Mouse (Mus musculus) hematopoietic stem cell, adult 5-6 weeks (primary cell): ENCODE measurements around the gene Ehmt2. TPM values are rescaled to one million over a fixed set of nuclear protein-coding genes. Genes with fewer than 3 reads are reported as not detected.

Experiments
- ATAC-seq, 2 experiments: fragments of 125-278 bp in 1 of 2; replicated peaks in 1 of 2; 2 replicates each; pipeline ENCODE4 v1.8.0; 2016 to 2017; ENCODE audit warnings: inconsistent platforms in 2 of 2, mild to moderate bottlenecking in 2 of 2, moderate number of reproducible peaks in 2 of 2, low read depth in 1 of 2, moderate TSS enrichment in 1 of 2; ENCODE audit not compliant: low FRiP score in 2 of 2, poor library complexity in 2 of 2, severe bottlenecking in 2 of 2, insufficient read depth in 1 of 2, low TSS enrichment in 1 of 2
- total RNA-seq: library from RNA; stranded (forward); fragments of 172-1452, 232-1000 nt; gene quantifications from 2 replicates; pipeline ENCODE4 v1.2.3, GENCODE M21; 2017

Ehmt2 gene
- total RNA-seq: 106 and 109 TPM in 2 replicates

- peak in 1 of 2 experiments; percentile 37; a peak in 2 of 4 replicates for ATAC-seq
Observed at GRCm38 (mm10) chr17:34898160-34898586, at the start of gene Ehmt2, which contains the start of gene C2. TSS of gene Ehmt2 (plus strand) at chr17:34898469. TSS of gene C2 (minus strand) at chr17:34898265.

GRCm38 (mm10) chr17:34849722-34850516, 48.4 kb upstream of the Ehmt2 start, which contains the start of the genes Skiv2l and Nelfe:
TSS of gene Skiv2l (minus strand) at chr17:34850210.
TSS of gene Nelfe (plus strand) at chr17:34850391.
- peak; percentile 97 for ATAC-seq

GRCm38 (mm10) chr17:34850517-34851125, 47.6 kb upstream of the Ehmt2 start:
- no peak for ATAC-seq

- no peak for ATAC-seq
Observed at GRCm38 (mm10) chr17:34853511-34853910, 44.8 kb upstream of the Ehmt2 start.

GRCm38 (mm10) chr17:34854761-34855160, 43.5 kb upstream of the Ehmt2 start:
- no peak for ATAC-seq

- peak; percentile 45 to 61; a peak in 1 of 4 replicates for ATAC-seq
Observed at GRCm38 (mm10) chr17:34855825-34856224, 42.4 kb upstream of the Ehmt2 start.

GRCm38 (mm10) chr17:34858670-34859069, 39.6 kb upstream of the Ehmt2 start:
- no peak for ATAC-seq

GRCm38 (mm10) chr17:34860514-34860913, 37.8 kb upstream of the Ehmt2 start:
- ATAC-seq: no peak

- no peak for ATAC-seq
Observed at GRCm38 (mm10) chr17:34861704-34862415, 36.4 kb upstream of the Ehmt2 start.

GRCm38 (mm10) chr17:34862416-34863081, 35.7 kb upstream of the Ehmt2 start, which contains the start of gene Cfb:
TSS of gene Cfb (minus strand) at chr17:34862518.
- ATAC-seq: no peak

GRCm38 (mm10) chr17:34865981-34866380, 32.3 kb upstream of the Ehmt2 start:
- no peak for ATAC-seq

- ATAC-seq: no peak
Observed at GRCm38 (mm10) chr17:34874321-34874720, 23.9 kb upstream of the Ehmt2 start.

- ATAC-seq: peak; percentile 38 to 53; a peak in 1 of 4 replicates
Observed at GRCm38 (mm10) chr17:34879336-34879879, 18.9 kb upstream of the Ehmt2 start, which contains the start of gene Zbtb12. TSS of gene Zbtb12 (plus strand) at chr17:34879483.

- ATAC-seq: no peak
Observed at GRCm38 (mm10) chr17:34881166-34881565, 17.1 kb upstream of the Ehmt2 start.

- ATAC-seq: no peak
Observed at GRCm38 (mm10) chr17:34881683-34882310, 16.5 kb upstream of the Ehmt2 start, which contains the start of gene Gm20547. TSS of gene Gm20547 (minus strand) at chr17:34882042.

- peak; percentile 49 to 66; a peak in 2 of 4 replicates for ATAC-seq
Observed at GRCm38 (mm10) chr17:34883332-34883731, 14.9 kb upstream of the Ehmt2 start.
